Mouse (Mus musculus) brain, embryonic 14.5 days (tissue): ENCODE data around the gene Pgam5.

Source experiments
- CTCF ChIP-seq: fragments of 200-500 bp; IDR thresholded peaks from 2 replicates; pipeline ENCODE4 v1.5.1; 2012; ENCODE audit warnings: inconsistent platforms, mild to moderate bottlenecking, moderate library complexity, borderline replicate concordance; ENCODE audit not compliant: insufficient read depth, insufficient read length; ENCODE audit errors: extremely low read depth
- POLR2A ChIP-seq: fragments of 200-500 bp; IDR thresholded peaks from 2 replicates; pipeline ENCODE4 v1.6.1; 2012; ENCODE audit warnings: mild to moderate bottlenecking, inconsistent platforms, borderline replicate concordance; ENCODE audit not compliant: poor library complexity, insufficient read depth, insufficient read length, severe bottlenecking; ENCODE audit errors: extremely low read depth

- no peak for TF ChIP-seq CTCF
- no peak for TF ChIP-seq POLR2A
Measured at GRCm38 (mm10) chr5:110296637-110297036, 26.9 kb upstream of the Pgam5 start.
